Mouse (Mus musculus): ENCODE measurements around the gene Chchd2. TPM values are rescaled to one million over a fixed set of nuclear protein-coding genes. Genes with fewer than 3 reads are reported as not detected.

Chchd2 gene
- polyA plus RNA-seq (2014; fragmentation: Nextera tagmentation; extraction: Ambion mirVana): 871 and 955 TPM in 2 replicates

DNA sequence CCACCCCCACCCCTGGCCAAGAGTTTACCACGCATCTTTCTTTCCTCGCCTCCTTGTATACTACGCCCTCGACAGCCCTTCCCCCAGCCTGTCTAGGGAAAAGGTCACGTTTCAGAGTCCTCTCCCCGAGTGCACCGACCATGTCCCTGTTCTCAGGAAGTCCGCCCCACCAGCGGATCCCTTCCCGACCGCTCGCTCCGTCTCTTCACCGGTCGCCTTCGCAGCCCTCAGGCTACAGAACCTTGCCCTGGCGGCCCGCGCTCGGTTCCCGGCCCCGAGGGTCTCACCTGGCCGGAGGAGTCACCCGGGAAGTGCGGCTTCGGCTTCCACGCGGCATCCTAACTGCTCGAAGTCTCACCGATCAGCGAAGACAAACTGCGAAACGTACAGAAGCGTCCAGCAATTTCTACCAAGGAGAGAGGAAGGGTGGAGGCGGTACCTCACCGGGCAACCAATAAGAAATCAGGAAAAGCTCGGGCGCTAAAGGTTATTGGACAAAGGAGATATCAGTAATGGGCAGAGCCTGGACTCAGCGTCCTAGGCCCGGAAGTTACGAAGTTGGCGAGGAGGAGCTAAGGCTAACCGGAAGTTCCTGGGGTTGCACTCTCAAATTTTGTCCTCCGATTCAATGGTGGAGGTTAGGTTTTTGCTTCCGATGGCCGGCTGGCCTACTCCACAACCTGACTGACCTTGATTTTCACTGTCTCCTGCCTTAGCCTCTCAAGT, at the start of gene Chchd2:
TSS of gene Chchd2 (minus strand) at position 560 of the 726 bp plus-strand sequence.
- peak; percentile 98 for ATAC-seq (replicated peaks; ENCODE audit: insufficient number of reproducible peaks, low FRiP score, low TSS enrichment)
- Histone ChIP-seq H3K36me3 (ENCODE audit: control insufficient read depth, insufficient read depth, low read length) (peaks cover 12% of the 10 kb centered on the region), H3K27ac (ENCODE audit: low read depth, low read length) (peak within 1 kb of the TSS; percentile 95), H3K27me3 (ENCODE audit: control insufficient read depth, insufficient read depth, low read length) (no peaks in the 10 kb centered on the region), H3K9me3 (replicated peaks; ENCODE audit: control insufficient read depth, low read length) (no peaks in the 10 kb centered on the region), H3K4me3 (ENCODE audit: low read depth, low read length) (peak within 1 kb of the TSS; percentile 85), H3K4me1 (ENCODE audit: control insufficient read depth, insufficient read depth, low read length) (peaks cover 3% of the 10 kb centered on the region; the same call in 1 of the 2 replicates), H3K4me2 (peak within 1 kb of the TSS; percentile 93), H3K9ac (ENCODE audit: low read depth, low read length) (peak within 1 kb of the TSS; percentile 93)
- WGBS (ENCODE audit: insufficient replicate concordance): under 1% methylated on average over 46 of the region's 46 CpGs

DNA sequence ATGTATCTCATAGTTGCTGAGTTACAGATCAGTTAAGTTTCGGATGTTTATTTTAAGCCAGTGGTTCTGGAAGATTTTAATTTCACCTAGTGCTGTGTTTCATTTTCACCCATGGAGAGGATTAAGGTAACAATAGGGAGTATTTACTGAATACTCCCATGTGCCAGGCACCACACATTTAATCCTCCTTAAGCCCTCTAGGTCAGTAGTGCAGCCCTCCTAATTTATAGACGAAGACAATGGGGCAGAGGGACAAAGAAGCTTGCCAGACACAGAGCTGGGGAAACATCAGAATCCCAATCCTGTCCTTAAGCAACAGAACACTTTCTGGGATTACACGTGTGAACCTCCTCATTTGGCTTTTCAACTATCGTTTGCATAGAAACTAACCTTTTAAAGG, 49.7 kb upstream of the Chchd2 start:
- H3K4me1 ChIP-seq (ENCODE audit: control insufficient read depth, insufficient read depth, low read length): no peaks in the 10 kb centered on the region
- H3K4me2 ChIP-seq: no peak overlapping the region
- no peaks in the 10 kb centered on the region for H3K36me3 ChIP-seq (ENCODE audit: control insufficient read depth, insufficient read depth, low read length)
- H3K9ac ChIP-seq (ENCODE audit: low read depth, low read length): no peak overlapping the region
- H3K27me3 ChIP-seq (ENCODE audit: control insufficient read depth, insufficient read depth, low read length): no peaks in the 10 kb centered on the region
- H3K27ac ChIP-seq (ENCODE audit: low read depth, low read length): no peak overlapping the region
- H3K4me3 ChIP-seq (ENCODE audit: low read depth, low read length): no peak overlapping the region
- ATAC-seq (replicated peaks; ENCODE audit: insufficient number of reproducible peaks, low FRiP score, low TSS enrichment): no peak
- no peaks in the 10 kb centered on the region for H3K9me3 ChIP-seq (replicated peaks; ENCODE audit: control insufficient read depth, low read length)
- 59% methylated on average over 4 of the region's 4 CpGs for WGBS (ENCODE audit: insufficient replicate concordance)

DNA sequence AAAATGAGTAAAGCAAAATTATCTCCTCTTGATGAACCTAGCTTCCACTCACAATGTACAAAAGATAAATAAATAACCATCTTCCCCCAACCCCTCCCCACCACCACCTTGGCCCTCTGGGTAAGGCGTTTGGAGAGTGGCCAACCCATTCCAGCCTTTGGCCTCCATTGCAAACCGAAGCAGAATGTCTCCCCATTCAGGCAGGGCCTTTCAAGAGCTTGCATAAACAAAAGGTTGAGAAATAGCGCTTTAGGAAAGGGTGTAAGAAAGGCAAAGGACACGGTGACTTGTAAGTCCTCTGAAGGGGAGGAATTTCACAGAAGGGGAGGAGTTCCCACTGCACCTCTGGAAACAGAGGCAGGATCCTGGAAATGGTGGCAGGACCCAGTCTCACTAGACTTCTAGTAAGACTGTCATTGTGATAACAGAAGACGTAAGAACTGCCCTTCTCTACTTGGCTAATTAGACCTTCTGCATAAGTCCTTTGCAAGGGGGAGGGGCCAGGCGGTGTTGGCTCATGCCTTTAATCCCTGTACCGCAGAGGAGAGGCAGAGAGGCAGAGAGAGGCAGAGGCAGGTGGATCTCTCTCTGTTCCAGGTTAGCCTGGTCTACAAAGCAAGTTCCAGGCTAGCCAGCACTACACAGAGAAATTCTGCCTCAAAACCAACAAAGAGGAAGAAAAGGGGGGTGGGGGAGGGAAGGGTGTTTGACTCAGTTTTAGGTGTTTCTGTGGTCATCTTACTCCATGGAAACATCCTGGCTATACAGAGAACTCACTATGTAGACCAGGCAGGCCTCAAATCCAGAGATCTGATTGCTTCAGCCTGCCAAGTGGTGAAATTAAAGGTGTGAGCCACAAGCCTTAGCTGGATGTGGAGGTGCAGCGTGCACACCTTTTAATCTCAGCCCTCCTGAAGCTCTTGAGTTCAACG, 42.9 kb upstream of the Chchd2 start:
- Histone ChIP-seq H3K36me3 (ENCODE audit: control insufficient read depth, insufficient read depth, low read length) (no peaks in the 10 kb centered on the region), H3K4me3 (ENCODE audit: low read depth, low read length) (no peak overlapping the region), H3K9me3 (replicated peaks; ENCODE audit: control insufficient read depth, low read length) (no peaks in the 10 kb centered on the region), H3K27ac (ENCODE audit: low read depth, low read length) (no peak overlapping the region), H3K4me1 (ENCODE audit: control insufficient read depth, insufficient read depth, low read length) (no peaks in the 10 kb centered on the region), H3K27me3 (ENCODE audit: control insufficient read depth, insufficient read depth, low read length) (no peaks in the 10 kb centered on the region), H3K9ac (ENCODE audit: low read depth, low read length) (no peak overlapping the region), H3K4me2 (no peak overlapping the region)
- 49% methylated on average over 9 of the region's 9 CpGs for WGBS (ENCODE audit: insufficient replicate concordance)
- no peak for ATAC-seq (replicated peaks; ENCODE audit: insufficient number of reproducible peaks, low FRiP score, low TSS enrichment)

DNA sequence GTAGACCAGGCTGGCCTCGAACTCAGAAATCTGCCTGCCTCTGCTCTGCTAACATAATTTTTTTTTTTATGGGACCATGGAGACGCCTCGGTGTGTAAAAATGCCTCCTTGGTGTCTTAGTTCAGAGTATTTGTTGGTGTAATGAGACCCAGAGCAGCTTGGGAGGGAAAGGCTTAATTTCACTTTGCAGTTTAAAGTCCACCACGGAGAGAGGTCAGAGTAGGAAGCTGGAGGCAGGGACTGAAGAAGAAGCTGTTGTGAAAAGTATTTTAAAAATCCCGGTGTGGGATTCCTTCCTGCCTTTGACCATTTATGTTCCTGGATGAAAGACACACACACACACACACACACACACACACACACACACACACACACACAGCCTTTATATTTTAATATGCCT, 38.7 kb upstream of the Chchd2 start:
- H3K27ac ChIP-seq (ENCODE audit: low read depth, low read length): no peak overlapping the region
- ATAC-seq (replicated peaks; ENCODE audit: insufficient number of reproducible peaks, low FRiP score, low TSS enrichment): no peak
- H3K27me3 ChIP-seq (ENCODE audit: control insufficient read depth, insufficient read depth, low read length): no peaks in the 10 kb centered on the region
- no peaks in the 10 kb centered on the region for H3K4me1 ChIP-seq (ENCODE audit: control insufficient read depth, insufficient read depth, low read length)
- no peaks in the 10 kb centered on the region for H3K9me3 ChIP-seq (replicated peaks; ENCODE audit: control insufficient read depth, low read length)
- WGBS (ENCODE audit: insufficient replicate concordance): 73% methylated on average over 5 of the region's 5 CpGs
- no peak overlapping the region for H3K9ac ChIP-seq (ENCODE audit: low read depth, low read length)
- no peak overlapping the region for H3K4me2 ChIP-seq
- no peak overlapping the region for H3K4me3 ChIP-seq (ENCODE audit: low read depth, low read length)
- H3K36me3 ChIP-seq (ENCODE audit: control insufficient read depth, insufficient read depth, low read length): no peaks in the 10 kb centered on the region

DNA sequence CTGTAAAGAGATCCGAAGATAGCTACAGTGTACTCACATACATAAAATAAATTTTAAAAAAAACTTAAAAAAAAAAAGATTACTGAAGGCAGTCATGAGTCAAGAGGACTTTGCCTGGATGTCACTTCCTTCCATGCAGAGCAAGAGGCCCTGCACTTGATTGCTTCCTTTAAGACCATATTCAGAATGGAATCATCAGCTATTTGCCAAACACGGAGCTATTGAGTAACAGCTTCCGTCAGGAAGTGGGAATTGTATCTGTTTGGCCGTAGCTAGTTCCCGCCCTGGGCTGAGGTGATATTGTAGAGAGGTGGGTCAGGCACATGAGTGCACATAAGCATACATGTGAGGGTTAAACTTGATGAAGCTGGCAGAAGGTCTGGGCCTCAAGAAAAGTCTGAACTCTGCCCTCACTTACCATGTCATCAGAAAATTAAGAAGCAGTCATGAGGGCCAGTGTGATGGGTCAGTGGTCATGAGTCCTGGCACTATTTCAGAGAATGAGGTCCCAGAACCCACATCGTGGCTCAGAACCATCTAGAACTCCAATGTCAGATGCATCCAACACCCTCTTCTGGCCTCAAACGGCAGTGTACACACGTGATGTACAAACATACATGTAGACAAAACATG, 37.7 kb upstream of the Chchd2 start:
- no peaks in the 10 kb centered on the region for H3K27me3 ChIP-seq (ENCODE audit: control insufficient read depth, insufficient read depth, low read length)
- H3K27ac ChIP-seq (ENCODE audit: low read depth, low read length): no peak overlapping the region
- H3K4me1 ChIP-seq (ENCODE audit: control insufficient read depth, insufficient read depth, low read length): no peaks in the 10 kb centered on the region
- no peak overlapping the region for H3K4me3 ChIP-seq (ENCODE audit: low read depth, low read length)
- no peaks in the 10 kb centered on the region for H3K9me3 ChIP-seq (replicated peaks; ENCODE audit: control insufficient read depth, low read length)
- H3K9ac ChIP-seq (ENCODE audit: low read depth, low read length): no peak overlapping the region
- no peak for ATAC-seq (replicated peaks; ENCODE audit: insufficient number of reproducible peaks, low FRiP score, low TSS enrichment)
- H3K36me3 ChIP-seq (ENCODE audit: control insufficient read depth, insufficient read depth, low read length): no peaks in the 10 kb centered on the region
- no peak overlapping the region for H3K4me2 ChIP-seq
- WGBS (ENCODE audit: insufficient replicate concordance): 81% methylated on average over 8 of the region's 8 CpGs

DNA sequence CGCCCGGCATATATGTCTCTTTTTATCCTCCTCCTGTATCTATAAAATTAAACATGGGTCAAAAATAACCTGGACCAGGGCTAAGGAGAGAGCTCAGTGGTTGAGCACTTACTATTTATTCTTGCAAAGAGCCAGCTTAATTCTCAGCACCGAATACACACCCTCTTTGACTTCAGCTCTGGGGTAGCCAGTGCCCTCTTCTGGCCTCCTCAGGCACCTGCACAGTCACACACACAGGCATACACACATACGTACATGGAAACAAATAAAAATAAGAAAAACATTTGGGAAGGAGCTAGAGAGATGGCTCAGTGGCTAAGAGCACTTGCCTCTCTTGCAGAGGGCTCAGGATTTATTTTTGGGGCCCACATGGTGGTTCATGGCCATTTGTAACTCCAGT, 34.7 kb upstream of the Chchd2 start:
- no peak overlapping the region for H3K4me3 ChIP-seq (ENCODE audit: low read depth, low read length)
- H3K4me1 ChIP-seq (ENCODE audit: control insufficient read depth, insufficient read depth, low read length): no peaks in the 10 kb centered on the region
- no peaks in the 10 kb centered on the region for H3K27me3 ChIP-seq (ENCODE audit: control insufficient read depth, insufficient read depth, low read length)
- H3K36me3 ChIP-seq (ENCODE audit: control insufficient read depth, insufficient read depth, low read length): no peaks in the 10 kb centered on the region
- H3K27ac ChIP-seq (ENCODE audit: low read depth, low read length): no peak overlapping the region
- no peaks in the 10 kb centered on the region for H3K9me3 ChIP-seq (replicated peaks; ENCODE audit: control insufficient read depth, low read length)
- H3K4me2 ChIP-seq: no peak overlapping the region
- ATAC-seq (replicated peaks; ENCODE audit: insufficient number of reproducible peaks, low FRiP score, low TSS enrichment): no peak
- WGBS (ENCODE audit: insufficient replicate concordance): 90% methylated on average over 4 of the region's 4 CpGs
- H3K9ac ChIP-seq (ENCODE audit: low read depth, low read length): no peak overlapping the region

DNA sequence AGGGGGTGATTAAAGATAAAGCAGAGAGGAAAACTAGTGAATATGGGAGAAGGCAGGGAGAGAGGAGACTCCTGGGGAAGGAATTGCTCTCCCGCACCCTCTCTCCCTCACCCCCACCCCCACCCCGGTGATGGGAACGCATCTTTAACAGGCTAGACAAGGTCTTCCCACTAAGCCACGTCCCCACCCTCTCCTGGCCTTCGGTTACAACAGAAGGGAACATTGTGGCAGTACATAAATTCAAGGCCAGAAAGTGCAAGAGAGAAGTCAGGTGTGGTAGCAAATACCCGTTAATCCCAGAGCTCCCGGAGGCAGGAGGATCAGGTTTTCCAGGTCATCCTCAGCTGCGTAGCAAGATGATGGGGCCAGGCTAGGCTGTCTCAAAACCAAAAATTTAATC, 32.0 kb upstream of the Chchd2 start:
- H3K27me3 ChIP-seq (ENCODE audit: control insufficient read depth, insufficient read depth, low read length): no peaks in the 10 kb centered on the region
- WGBS (ENCODE audit: insufficient replicate concordance): 58% methylated on average over 8 of the region's 8 CpGs
- no peaks in the 10 kb centered on the region for H3K9me3 ChIP-seq (replicated peaks; ENCODE audit: control insufficient read depth, low read length)
- no peaks in the 10 kb centered on the region for H3K36me3 ChIP-seq (ENCODE audit: control insufficient read depth, insufficient read depth, low read length)
- no peak overlapping the region for H3K4me2 ChIP-seq
- no peak overlapping the region for H3K4me3 ChIP-seq (ENCODE audit: low read depth, low read length)
- no peak for ATAC-seq (replicated peaks; ENCODE audit: insufficient number of reproducible peaks, low FRiP score, low TSS enrichment)
- no peak overlapping the region for H3K9ac ChIP-seq (ENCODE audit: low read depth, low read length)
- no peak overlapping the region for H3K27ac ChIP-seq (ENCODE audit: low read depth, low read length)
- no peaks in the 10 kb centered on the region for H3K4me1 ChIP-seq (ENCODE audit: control insufficient read depth, insufficient read depth, low read length)

DNA sequence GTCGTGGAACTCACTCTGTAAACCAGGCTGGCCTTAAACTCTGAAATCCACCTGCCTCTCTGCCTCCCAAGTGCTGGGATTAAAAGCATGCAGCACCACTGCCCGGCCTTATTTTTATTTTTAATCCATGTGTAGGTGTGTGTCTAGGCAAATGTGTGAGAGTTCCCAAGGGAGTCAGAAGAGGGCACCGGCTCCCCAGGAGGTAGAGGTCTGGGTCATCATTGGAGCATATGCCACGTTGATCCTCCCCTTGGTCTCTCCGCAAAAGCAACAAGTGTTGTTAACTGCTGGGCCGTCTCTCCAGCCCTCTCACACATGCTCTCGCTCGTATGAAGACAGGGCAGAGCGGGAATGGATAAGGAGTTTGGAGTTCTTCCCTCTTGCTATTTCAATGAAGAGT, 31.5 kb upstream of the Chchd2 start:
- Histone ChIP-seq H3K27ac (ENCODE audit: low read depth, low read length) (no peak overlapping the region), H3K9ac (ENCODE audit: low read depth, low read length) (no peak overlapping the region), H3K9me3 (replicated peaks; ENCODE audit: control insufficient read depth, low read length) (no peaks in the 10 kb centered on the region), H3K4me2 (no peak overlapping the region), H3K4me1 (ENCODE audit: control insufficient read depth, insufficient read depth, low read length) (no peaks in the 10 kb centered on the region), H3K4me3 (ENCODE audit: low read depth, low read length) (no peak overlapping the region), H3K27me3 (ENCODE audit: control insufficient read depth, insufficient read depth, low read length) (no peaks in the 10 kb centered on the region), H3K36me3 (ENCODE audit: control insufficient read depth, insufficient read depth, low read length) (no peaks in the 10 kb centered on the region)
- no peak for ATAC-seq (replicated peaks; ENCODE audit: insufficient number of reproducible peaks, low FRiP score, low TSS enrichment)
- WGBS (ENCODE audit: insufficient replicate concordance): 74% methylated on average over 9 of the region's 9 CpGs

Data from heart, embryonic 11.5 days (tissue).